Mouse (Mus musculus) small intestine, adult 2 months (tissue): ENCODE results near the gene Lrmp. TPM values are rescaled to one million over a fixed set of nuclear protein-coding genes. Genes with fewer than 3 reads are reported as not detected.

ENCODE experiments used
- H3K27ac ChIP-seq: fragments of 200-500 bp; 2 replicates; pipeline ENCODE4 v1.5.1; 2012; ENCODE audit warnings: low read depth, low read length, control low read depth, inconsistent platforms; ENCODE audit not compliant: insufficient read depth
- H3K27me3 ChIP-seq: fragments of 200-500 bp; 2 replicates; pipeline ENCODE4 v1.6.1; 2012; ENCODE audit warnings: mild to moderate bottlenecking, moderate library complexity, low read length, inconsistent platforms; ENCODE audit not compliant: control insufficient read depth, insufficient read depth
- H3K36me3 ChIP-seq: fragments of 200-500 bp; 2 replicates; pipeline ENCODE4 v1.6.1; 2012; ENCODE audit warnings: mild to moderate bottlenecking, low read length, control low read depth, inconsistent platforms; ENCODE audit not compliant: control insufficient read depth, insufficient read depth
- H3K4me1 ChIP-seq: fragments of 200-500 bp; 2 replicates; pipeline ENCODE4 v1.6.1; 2012; ENCODE audit warnings: low read length, inconsistent platforms, mixed read lengths; ENCODE audit not compliant: control insufficient read depth, insufficient read depth, insufficient read length
- H3K4me3 ChIP-seq: fragments of 200-500 bp; 2 replicates; pipeline ENCODE4 v1.5.1; 2012; ENCODE audit warnings: low read depth, mild to moderate bottlenecking, control low read depth, inconsistent platforms, low read length, moderate library complexity
- CTCF ChIP-seq: fragments of 200-500 bp; IDR thresholded peaks from 2 replicates; pipeline ENCODE4 v1.5.1; 2012; ENCODE audit warnings: low read depth, mild to moderate bottlenecking, control low read depth, inconsistent platforms, low read length, moderate library complexity, mixed read lengths; ENCODE audit not compliant: insufficient replicate concordance, insufficient read length; ENCODE audit errors: extremely low read depth
- POLR2A ChIP-seq: fragments of 200-500 bp; IDR thresholded peaks from 2 replicates; pipeline ENCODE4 v1.6.1; 2012; ENCODE audit warnings: low read depth, mild to moderate bottlenecking, control low read depth, inconsistent platforms, low read length, moderate library complexity
- WGBS: fragments of 180-500 bp; shearing (Covaris S2); methylation state at CpG from one replicate; pipeline ENCODE4 v1.1.7; 2018; 5-methylcytosine and 5-hydroxymethylcytosine counted together
- polyA plus RNA-seq: library from polyadenylated mRNA; depleted of rRNA; stranded (reverse); fragments of >200 nt; gene quantifications from 2 replicates; pipeline ENCODE4 v1.2.3, GENCODE M21; 2012

Gene Lrmp
- polyA plus RNA-seq, 1 experiment, result 17.7 TPM

DNA sequence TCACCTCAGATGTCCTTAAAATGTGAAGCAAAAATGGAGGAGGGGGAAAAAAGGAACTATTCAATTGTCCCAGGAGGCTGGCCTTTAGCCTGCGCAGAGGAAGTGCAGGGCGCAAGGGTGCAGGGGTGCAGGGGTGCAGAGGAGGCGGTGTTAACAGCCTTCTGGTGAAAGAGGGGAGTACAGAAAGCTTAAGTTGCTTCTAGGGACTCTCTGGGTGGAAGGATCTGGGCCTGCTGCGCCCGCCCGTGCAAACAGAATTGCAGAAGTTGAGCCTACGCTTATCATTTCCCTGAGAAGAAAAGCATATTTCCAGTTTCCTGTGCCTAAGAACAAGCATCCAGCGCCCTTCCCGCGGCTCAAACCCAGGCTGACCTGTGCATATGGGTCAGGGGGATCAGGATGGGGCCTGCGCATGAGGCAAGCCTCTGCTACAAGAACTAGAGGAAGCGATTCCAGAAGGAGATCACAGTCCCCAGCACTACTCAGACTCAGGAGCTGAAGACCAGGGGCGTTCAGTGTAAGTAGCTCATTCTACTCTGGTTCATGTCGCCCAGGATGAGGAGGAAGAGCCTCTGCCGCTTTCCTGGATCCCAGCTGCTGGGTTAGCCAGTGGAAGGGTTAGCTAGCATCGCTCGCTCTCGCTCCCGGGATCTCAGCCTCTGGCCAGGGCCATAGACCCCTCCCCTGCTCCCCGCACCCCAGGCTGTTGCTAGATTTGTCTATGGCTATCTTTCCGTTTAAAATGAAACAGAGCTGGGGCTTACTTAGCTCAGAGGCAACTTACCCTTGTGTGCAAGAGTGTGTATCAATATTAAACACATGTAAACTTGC is 6.4 kb downstream of the Lrmp start:
- Histone ChIP-seq H3K27ac (peak overlapping the region; percentile 73), H3K4me3 (peak overlapping the region; percentile 58), H3K4me1 (peaks cover 2% of the 10 kb centered on the region; the same call in 1 of the 2 replicates), H3K27me3 (no peaks in the 10 kb centered on the region), H3K36me3 (no peaks in the 10 kb centered on the region)
- TF ChIP-seq POLR2A (no peak), CTCF (no peak)
- WGBS, result 77% methylated on average over 21 of the region's 21 CpGs

GRCm38 (mm10) chr6:145122423-145123059 is 7.1 kb downstream of the Lrmp start:
- peaks cover 2% of the 10 kb centered on the region; the same call in 1 of the 2 replicates for H3K4me1 ChIP-seq
- H3K27ac ChIP-seq, result no peak overlapping the region; the same call in 1 of the 2 replicates
- no peaks in the 10 kb centered on the region for H3K27me3 ChIP-seq
- H3K4me3 ChIP-seq, result no peak overlapping the region
- TF ChIP-seq POLR2A (no peak), CTCF (no peak)
- 72% methylated on average over 8 of the region's 8 CpGs for WGBS
- no peaks in the 10 kb centered on the region for H3K36me3 ChIP-seq

DNA sequence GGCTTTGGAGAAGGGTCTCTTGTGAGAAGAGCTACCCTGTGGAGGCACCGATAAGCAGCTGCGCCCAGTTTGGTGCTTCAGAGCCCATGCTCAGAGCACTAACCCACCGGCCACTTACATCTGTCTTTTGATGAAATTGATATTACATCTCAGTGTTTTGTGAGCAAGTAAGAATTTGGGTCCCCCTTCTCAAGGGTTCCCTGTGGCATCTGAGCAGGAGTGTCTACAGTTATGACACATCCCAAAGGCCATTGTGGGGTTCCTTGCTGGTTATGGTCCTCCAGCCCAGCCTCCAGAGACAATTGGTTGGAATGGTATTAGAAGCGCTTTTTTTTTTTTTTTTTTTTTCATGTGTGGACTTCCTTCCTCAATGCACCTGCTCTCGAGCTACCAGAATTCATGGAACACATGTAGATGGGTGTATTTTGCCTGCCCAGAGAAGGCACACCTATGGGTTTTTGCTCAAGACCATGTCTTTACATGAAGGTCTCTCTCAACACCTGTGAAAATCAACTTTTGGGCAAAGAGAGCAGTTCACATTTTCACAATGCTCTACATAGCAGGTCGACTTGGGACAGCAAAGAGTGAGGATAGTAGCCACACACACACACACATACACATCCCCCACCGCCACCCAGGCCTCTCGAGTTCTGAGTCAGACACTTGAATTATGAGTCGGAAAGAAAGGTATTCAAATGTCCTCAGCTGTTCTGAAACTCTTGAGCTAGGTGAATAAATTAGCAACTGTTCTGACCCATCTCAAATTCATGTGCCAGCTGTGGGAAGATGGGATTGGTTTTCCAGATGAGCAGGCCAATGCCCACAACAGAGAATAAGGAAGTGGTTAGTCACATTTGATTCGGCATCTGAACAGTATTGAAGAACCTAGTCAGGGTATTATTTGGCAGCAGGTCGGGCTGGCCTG is 7.9 kb downstream of the Lrmp start:
- Histone ChIP-seq H3K36me3 (no peaks in the 10 kb centered on the region), H3K4me3 (peak overlapping the region; percentile 32), H3K27me3 (no peaks in the 10 kb centered on the region), H3K27ac (no peak overlapping the region), H3K4me1 (peaks cover 2% of the 10 kb centered on the region; the same call in 1 of the 2 replicates)
- 60% methylated on average over 11 of the region's 11 CpGs for WGBS
- TF ChIP-seq POLR2A, result no peak
- TF ChIP-seq CTCF, result no peak

DNA sequence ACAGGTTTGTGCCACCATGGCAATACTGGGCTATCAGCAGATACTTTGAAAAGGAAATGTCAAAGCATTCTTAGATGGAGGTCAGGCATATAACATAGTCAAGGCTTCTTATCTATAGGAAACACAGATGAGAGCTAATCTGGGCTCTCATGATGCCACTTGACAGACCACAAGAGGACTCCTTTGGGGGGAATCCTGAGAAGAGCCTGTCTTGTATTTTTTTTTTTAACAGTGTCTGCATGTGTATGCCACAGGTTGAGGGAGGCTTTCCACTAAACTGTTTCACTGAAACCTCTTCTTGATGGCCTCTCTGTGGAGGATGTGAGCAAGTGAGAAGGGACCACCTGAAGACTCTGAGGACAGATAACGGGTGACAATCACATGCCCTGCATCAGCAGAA is 9.2 kb downstream of the Lrmp start:
- Histone ChIP-seq H3K27ac (no peak overlapping the region), H3K4me3 (no peak overlapping the region), H3K4me1 (peaks cover 2% of the 10 kb centered on the region; the same call in 1 of the 2 replicates), H3K36me3 (no peaks in the 10 kb centered on the region), H3K27me3 (no peaks in the 10 kb centered on the region)
- TF ChIP-seq CTCF, result no peak
- no peak for TF ChIP-seq POLR2A
- 83% methylated on average over 1 of the region's 1 CpGs for WGBS

DNA sequence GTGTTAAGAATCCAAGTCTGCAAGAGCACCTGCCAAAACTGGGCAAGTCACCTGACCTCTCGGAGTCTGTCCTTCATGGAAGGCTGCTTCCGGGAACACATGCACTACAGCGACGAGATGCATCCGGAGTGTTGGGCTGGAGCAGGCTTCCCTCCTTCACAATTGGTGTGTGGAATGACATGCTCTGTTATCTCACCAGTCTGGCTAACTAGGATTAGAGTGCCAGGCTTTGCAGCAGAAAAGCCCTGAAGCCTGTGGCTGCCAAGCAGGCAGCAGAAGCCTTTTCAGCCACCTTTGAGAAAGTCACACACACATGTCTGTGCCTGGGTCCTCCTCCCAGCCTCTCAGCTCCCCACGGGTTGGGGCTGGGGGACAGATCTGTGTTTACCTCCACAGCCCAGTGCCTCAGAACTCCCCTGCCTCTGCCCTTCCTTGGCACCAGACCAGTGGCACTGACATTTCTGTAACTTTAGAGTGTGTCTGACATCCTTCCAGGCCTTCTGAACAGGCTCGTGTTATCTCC is 10.2 kb downstream of the Lrmp start:
- no peak overlapping the region for H3K4me3 ChIP-seq
- no peaks in the 10 kb centered on the region for H3K27me3 ChIP-seq
- H3K27ac ChIP-seq, result no peak overlapping the region
- TF ChIP-seq POLR2A (no peak), CTCF (no peak)
- no peaks in the 10 kb centered on the region; the same call in 1 of the 2 replicates for H3K4me1 ChIP-seq
- H3K36me3 ChIP-seq, result no peaks in the 10 kb centered on the region
- 56% methylated on average over 7 of the region's 7 CpGs for WGBS

- Histone ChIP-seq H3K27me3 (no peaks in the 10 kb centered on the region), H3K4me3 (no peak overlapping the region), H3K36me3 (no peaks in the 10 kb centered on the region), H3K4me1 (no peaks in the 10 kb centered on the region), H3K27ac (no peak overlapping the region)
- TF ChIP-seq POLR2A, result no peak
- no peak for TF ChIP-seq CTCF
- 98% methylated on average over 3 of the region's 3 CpGs for WGBS
These were observed 12.2 kb downstream of the Lrmp start for GRCm38 (mm10) chr6:145127652-145128051.
